Mouse (Mus musculus) liver, embryonic 14.5 days (tissue): ENCODE results near the gene Zfp865. TPM values are rescaled to one million over a fixed set of nuclear protein-coding genes. Genes with fewer than 3 reads are reported as not detected.
"Not testable (repeated sequence)": the region's sequence is repeated elsewhere in the genome, so short reads cannot be mapped to it uniquely, and the experiment has no call there.

Source experiments
- ATAC-seq: fragments of 200-750 bp; cut with Nextera tagmentation; 2 replicates; pipeline ENCODE4 v1.8.0; 2017; ENCODE audit warnings: moderate number of reproducible peaks, mild to moderate bottlenecking, moderate library complexity; ENCODE audit not compliant: insufficient read depth
- DNase-seq, 3 experiments: peaks; one replicate each; pipeline ENCODE4 v3.0.0-alpha.2; 2012 to 2013; ENCODE audit warnings: low read depth in 3 of 3, low spot score in 3 of 3
- H3K27ac ChIP-seq: fragments of 300-500 bp; sonication (generic); 2 replicates; pipeline ENCODE4 v1.5.1; 2014; ENCODE audit warnings: moderate library complexity, mild to moderate bottlenecking, control low read depth, inconsistent platforms
- H3K27me3 ChIP-seq: fragments of 300-500 bp; sonication (generic); 2 replicates; pipeline ENCODE4 v1.6.1; 2014; ENCODE audit warnings: mild to moderate bottlenecking, low read length, moderate library complexity; ENCODE audit not compliant: control insufficient read depth, insufficient read depth
- H3K36me3 ChIP-seq: fragments of 300-500 bp; sonication (generic); replicated peaks from 2 replicates; pipeline ENCODE4 v1.6.1; 2014; ENCODE audit warnings: low read depth; ENCODE audit not compliant: control insufficient read depth, insufficient read depth
- H3K4me1 ChIP-seq, 2 experiments: fragments of 200-500 bp in 1 of 2; fragments of 300-500 bp in 1 of 2; sonication (generic) in 1 of 2; replicated peaks; 2 replicates each; pipeline ENCODE4 v1.6.1; 2012 to 2014; ENCODE audit warnings: antibody characterized with exemption in 1 of 2, inconsistent platforms in 1 of 2, low read length in 1 of 2; ENCODE audit not compliant: control insufficient read depth in 2 of 2, insufficient read depth in 2 of 2
- H3K4me2 ChIP-seq: fragments of 300-500 bp; sonication (generic); 2 replicates; pipeline ENCODE4 v1.6.1; 2014; ENCODE audit warnings: low read depth, mild to moderate bottlenecking, control low read depth, moderate library complexity
- H3K4me3 ChIP-seq, 2 experiments: fragments of 200-500 bp in 1 of 2; fragments of 300-500 bp in 1 of 2; sonication (generic) in 1 of 2; 2 replicates each; pipeline ENCODE4 v1.5.1; 2012 to 2014; ENCODE audit warnings: low read depth in 2 of 2, low read length in 2 of 2, mild to moderate bottlenecking in 2 of 2, control low read depth in 1 of 2, inconsistent platforms in 1 of 2, moderate library complexity in 1 of 2; ENCODE audit not compliant: insufficient read depth in 1 of 2
- H3K9ac ChIP-seq: fragments of 300-500 bp; sonication (generic); replicated peaks from 2 replicates; pipeline ENCODE4 v1.6.1; 2014; ENCODE audit warnings: mild to moderate bottlenecking, control low read depth, moderate library complexity
- H3K9me3 ChIP-seq: fragments of 300-500 bp; sonication (generic); 2 replicates; pipeline ENCODE4 v1.6.1; 2016; ENCODE audit warnings: low read length, mixed read lengths; ENCODE audit not compliant: control insufficient read depth
- CTCF ChIP-seq: IDR thresholded peaks from 2 replicates; pipeline ENCODE4 v1.5.1; 2016; ENCODE audit warnings: antibody characterized with exemption, low read depth, control low read depth
- EP300 ChIP-seq: IDR thresholded peaks from 2 replicates; pipeline ENCODE4 v1.6.1; 2016; ENCODE audit warnings: antibody characterized with exemption, low read depth
- WGBS: fragments of 180-500 bp; shearing (Covaris S2); extraction: QIAGEN DNeasy Blood & Tissue Kit; methylation state at CpG from one replicate; pipeline ENCODE4 v1.1.7; 2014; ENCODE audit not compliant: insufficient replicate concordance; 5-methylcytosine and 5-hydroxymethylcytosine counted together
- polyA plus RNA-seq, 2 experiments: library from polyadenylated mRNA; depleted of rRNA in 1 of 2; stranded (reverse) in 1 of 2; unstranded in 1 of 2; fragments of >200 nt; fragmentation: Nextera tagmentation in 1 of 2; extraction: Ambion mirVana in 1 of 2; gene quantifications; 2 replicates each; pipeline versions ENCODE4 v1.2.1 to v1.2.3; 2012 to 2014

Zfp865 gene
- polyA plus RNA-seq, 2 experiments, result 0.98 to 6.4 TPM

GRCm38 (mm10) chr7:4996003-4996895, 23.9 kb upstream of the Zfp865 start, which contains the start of gene Zfp579:
Zfp579 (minus strand) TSS chr7:4996158.
- H3K9ac ChIP-seq, result 0 out of 2 replicates have a peak within 1 kb of the TSS, but pooled peaks have one; percentile 20
- no peaks in the 10 kb centered on the region for H3K9me3 ChIP-seq
- TF ChIP-seq EP300 (no peak), CTCF (no peak)
- peak within 1 kb of the TSS; percentile 54 to 55 for H3K4me3 ChIP-seq
- no peak within 1 kb of the TSS for H3K27ac ChIP-seq
- peak; percentile 64 for ATAC-seq
- peak within 1 kb of the TSS; percentile 54 for H3K4me2 ChIP-seq
- no peaks in the 10 kb centered on the region for H3K4me1 ChIP-seq
- 5% methylated on average over 23 of the region's 26 CpGs for WGBS
- H3K27me3 ChIP-seq, result peaks cover 20% of the 10 kb centered on the region
- peak in 2 of 3 experiments; percentile 31 to 33 for DNase-seq
- no peaks in the 10 kb centered on the region for H3K36me3 ChIP-seq

DNA sequence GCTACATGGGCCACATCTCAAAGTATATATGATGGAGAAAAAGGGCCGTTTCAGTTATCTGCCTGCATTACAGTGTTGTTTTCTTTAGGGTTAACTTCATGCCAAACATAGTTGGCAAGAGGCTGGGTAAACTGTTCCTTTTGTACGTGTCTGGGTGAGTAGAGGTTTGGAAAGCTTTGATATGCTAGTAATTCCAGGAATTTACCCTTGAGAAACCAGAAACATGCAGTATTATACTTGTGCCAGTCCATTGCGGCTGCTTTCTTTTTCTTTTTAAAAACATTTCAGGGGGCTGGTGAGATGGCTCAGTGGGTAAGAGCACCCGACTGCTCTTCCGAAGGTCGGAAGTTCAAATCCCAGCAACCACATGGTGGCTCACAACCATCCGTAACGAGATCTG, 23.2 kb upstream of the Zfp865 start:
- peaks cover 20% of the 10 kb centered on the region for H3K27me3 ChIP-seq
- TF ChIP-seq CTCF, result no peak
- TF ChIP-seq EP300, result no peak
- no peak for DNase-seq
- no peak overlapping the region for H3K4me3 ChIP-seq
- no peak overlapping the region for H3K4me2 ChIP-seq
- no peaks in the 10 kb centered on the region for H3K36me3 ChIP-seq
- no peaks in the 10 kb centered on the region for H3K4me1 ChIP-seq
- no peak overlapping the region for H3K9ac ChIP-seq
- ATAC-seq, result no peak
- no peak overlapping the region for H3K27ac ChIP-seq
- WGBS, result 59% methylated on average over 6 of the region's 8 CpGs
- no peaks in the 10 kb centered on the region for H3K9me3 ChIP-seq

- 30% methylated on average over 2 of the region's 2 CpGs for WGBS
- DNase-seq (no peak), ATAC-seq (no peak)
- Histone ChIP-seq H3K36me3 (no peaks in the 10 kb centered on the region), H3K4me2 (no peak overlapping the region), H3K9ac (no peak overlapping the region), H3K27me3 (peaks cover 4% of the 10 kb centered on the region; the same call in 1 of the 2 replicates), H3K4me1 (no peaks in the 10 kb centered on the region), H3K9me3 (no peaks in the 10 kb centered on the region), H3K27ac (no peak overlapping the region), H3K4me3 (no peak overlapping the region)
- TF ChIP-seq CTCF (peak; percentile 49), EP300 (no peak)
Observed at GRCm38 (mm10) chr7:4999876-5000275, 20.3 kb upstream of the Zfp865 start.

DNA sequence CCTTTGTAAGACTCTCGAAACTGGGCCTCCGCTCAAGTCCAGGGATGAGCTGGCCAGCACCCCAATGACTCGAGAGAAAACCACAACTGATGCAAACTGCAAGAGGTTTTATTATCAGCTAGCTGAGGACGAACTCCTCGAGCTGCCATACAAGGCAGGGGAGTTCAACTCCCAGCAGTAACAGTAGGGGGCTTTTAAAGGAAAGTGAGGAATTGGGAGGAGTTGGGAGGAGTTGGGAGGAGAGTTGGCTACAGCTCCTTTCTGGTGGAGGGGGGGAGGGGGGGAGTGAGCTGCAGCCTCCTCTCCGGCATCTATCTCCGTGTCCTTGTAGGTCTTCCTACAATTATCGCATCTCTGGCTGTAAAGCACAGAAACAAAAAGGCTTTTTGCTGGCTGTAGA, 17.3 kb upstream of the Zfp865 start:
- ATAC-seq, DNase-seq, H3K36me3 ChIP-seq, H3K4me2 ChIP-seq, H3K27ac ChIP-seq, H3K9me3 ChIP-seq, H3K4me1 ChIP-seq, H3K27me3 ChIP-seq, H3K4me3 ChIP-seq, H3K9ac ChIP-seq: not testable (repeated sequence)
- WGBS, result 64% methylated on average over 8 of the region's 8 CpGs

DNA sequence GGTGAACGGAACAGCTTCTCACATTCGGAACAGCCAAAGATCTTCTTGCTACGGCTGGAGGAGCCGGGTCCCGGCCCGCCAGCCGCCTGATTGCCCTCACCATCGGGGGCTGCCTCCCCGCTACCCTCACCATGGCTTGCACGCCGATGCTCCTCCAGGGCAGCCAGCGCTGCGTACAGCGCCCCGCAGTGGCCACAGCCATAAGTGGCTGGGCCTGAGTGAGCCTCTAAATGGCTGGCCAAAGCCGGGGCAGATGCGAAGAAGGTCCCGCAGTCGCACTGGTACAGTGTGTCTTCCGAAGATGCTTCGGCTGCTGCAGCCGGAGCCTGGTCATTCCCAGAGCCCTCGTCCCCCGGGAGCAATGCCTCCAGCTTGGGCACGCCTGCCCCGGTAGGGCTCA, 11.9 kb upstream of the Zfp865 start:
- Histone ChIP-seq H3K27me3 (no peaks in the 10 kb centered on the region), H3K4me1 (peaks cover 2% of the 10 kb centered on the region in 2 experiments; a peak in 3 of 4 replicates), H3K9me3 (no peaks in the 10 kb centered on the region), H3K27ac (no peak overlapping the region), H3K4me3 (no peak overlapping the region), H3K9ac (no peak overlapping the region), H3K36me3 (peaks cover 52% of the 10 kb centered on the region), H3K4me2 (no peak overlapping the region)
- DNase-seq (no peak), ATAC-seq (no peak)
- 88% methylated on average over 26 of the region's 26 CpGs for WGBS
- TF ChIP-seq EP300 (no peak), CTCF (peak; percentile 30; the same call in 1 of the 2 replicates)
